Mouse (Mus musculus) B cell, adult 2 months (primary cell): Measurements from ENCODE around the gene Smc1b.
"Not testable (repeated sequence)": the region's sequence is repeated elsewhere in the genome, so short reads cannot be mapped to it uniquely, and the experiment has no call there.

Experiments used
- DNase-seq, 2 experiments: peaks; one replicate each; pipeline ENCODE4 v3.0.0; 2022

Gene Smc1b

DNA sequence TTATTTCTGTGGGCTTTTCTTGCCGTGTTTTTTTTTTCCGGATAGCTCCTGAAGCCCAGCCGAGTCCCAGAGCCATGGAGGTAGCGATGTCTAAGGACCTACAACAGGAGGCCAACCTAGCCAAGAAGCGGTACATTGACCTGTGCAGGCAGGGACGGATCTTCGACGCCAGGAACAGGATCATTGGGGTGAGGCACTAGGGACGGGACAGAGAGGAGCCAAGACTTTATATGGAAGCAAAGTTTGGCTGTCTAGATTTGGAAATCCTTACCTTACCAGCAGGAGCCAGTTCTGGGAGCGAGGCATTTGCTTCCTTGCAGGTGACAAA, 393 bp upstream of the Smc1b start:
- DNase-seq: no peak

DNA sequence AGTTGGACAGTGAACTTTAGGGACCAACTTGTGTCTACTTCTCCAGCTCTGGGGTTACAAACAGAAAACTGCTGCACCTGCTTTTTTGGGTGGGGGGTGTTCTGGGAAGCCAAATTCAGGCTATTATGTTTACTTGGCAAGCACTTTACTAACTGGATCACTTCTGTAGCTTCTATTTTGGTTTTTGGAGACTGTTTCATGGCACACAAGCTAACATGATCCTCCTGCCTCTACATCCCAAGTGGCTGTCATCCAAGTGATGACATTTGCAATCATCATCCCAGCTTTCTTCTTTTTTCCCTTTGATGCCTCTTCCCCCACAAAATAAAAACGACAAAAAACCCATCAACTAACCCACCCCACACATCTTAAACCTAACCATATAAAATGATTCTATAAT, 46.1 kb downstream of the Smc1b start:
- no peak for DNase-seq

DNA sequence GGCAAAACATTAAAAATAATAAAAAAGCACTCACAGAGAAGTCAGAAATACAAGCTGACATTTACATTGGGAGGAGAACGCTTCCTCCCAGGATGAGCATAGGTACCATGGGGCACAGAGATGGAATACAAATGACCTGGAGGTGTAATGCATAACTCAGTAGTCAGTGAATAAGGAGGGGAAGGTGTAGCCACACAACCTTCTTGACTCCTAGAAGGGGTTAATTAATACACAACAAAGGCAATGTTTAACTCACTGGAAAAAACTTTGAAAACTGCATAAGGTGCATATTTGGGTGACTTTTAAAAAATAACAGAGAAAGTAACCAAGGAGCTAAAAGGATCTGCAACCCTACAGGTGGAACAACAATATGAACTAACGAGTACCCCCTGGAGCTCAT, 59.1 kb downstream of the Smc1b start:
- DNase-seq: no peak

DNA sequence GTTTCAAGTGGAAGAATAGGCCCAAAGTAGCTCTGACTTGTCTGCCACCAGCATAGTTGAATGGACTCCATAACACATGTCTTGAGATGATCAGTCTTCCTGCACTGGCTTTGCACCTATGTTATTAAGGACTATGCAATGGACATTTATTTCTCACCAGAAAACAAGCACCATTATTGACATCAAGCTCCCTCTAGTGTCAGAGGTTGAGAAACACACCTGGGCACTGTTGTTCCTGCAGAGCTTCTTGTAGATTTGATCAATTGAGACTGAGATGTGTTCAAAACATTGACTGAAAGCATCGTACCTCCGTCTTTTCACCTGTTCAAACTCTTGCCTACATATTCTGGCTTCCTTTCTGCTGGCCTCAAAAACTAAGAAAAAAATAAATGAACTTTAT, 61.2 kb downstream of the Smc1b start:
- DNase-seq: peak; percentile 46 to 58

DNA sequence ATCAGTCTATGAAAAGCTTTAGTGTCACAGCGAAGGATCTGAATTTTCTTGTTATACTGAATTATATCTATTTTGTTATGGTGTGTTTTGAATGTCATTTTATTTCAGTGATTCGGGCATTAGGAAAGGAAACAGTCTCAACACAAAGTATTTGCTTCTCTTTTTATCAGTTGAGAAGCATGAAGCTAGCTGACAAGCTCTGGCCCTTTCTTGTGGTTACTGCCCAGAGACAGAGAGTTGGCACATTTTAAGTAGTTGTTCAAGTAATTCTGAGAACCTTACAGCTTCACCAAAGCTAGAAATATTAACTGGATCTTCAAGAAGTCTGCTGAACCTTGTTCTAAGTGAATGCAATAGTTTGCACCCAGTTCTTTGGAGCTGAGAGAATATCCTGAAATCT, 68.3 kb downstream of the Smc1b start:
- no peak for DNase-seq

DNA sequence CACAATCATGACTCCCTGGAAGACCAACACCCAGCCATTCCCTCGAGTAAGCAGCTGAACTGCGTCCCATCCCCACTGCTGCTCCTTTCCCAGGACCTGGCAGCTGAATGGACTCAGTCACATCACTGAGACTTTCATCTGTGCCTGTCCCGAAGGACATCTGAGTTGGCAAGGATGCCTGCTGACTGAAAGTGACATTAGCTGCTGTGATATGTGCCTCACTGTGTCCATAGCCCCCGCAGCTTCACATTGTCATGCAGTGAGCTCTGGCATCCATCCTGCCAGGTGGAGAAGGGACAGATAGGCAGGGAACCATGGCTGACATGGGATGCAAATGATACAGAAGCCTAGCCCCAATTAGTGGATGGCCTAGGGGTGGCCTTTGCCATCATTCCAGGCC, 76.6 kb downstream of the Smc1b start:
- DNase-seq: no peak

DNA sequence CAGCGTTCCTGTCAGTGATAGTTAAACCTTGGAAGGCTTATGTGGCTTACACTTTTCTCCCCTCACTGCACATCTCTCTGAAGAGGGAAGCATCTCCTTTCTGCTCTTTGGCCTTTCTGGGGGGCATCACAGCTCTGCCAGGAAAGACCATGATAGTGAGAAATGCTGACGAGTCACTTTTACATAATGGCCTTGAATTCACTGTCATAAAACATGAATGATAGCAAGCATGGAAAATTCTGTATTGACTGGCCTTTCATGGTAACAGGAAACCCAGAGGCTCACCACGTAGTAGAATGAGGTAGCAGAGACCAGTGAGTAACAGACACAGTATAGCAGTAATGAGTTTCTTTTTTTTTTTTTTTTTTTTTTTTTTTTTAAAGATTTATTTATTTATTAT, 77.7 kb downstream of the Smc1b start:
- DNase-seq: no peak

DNA sequence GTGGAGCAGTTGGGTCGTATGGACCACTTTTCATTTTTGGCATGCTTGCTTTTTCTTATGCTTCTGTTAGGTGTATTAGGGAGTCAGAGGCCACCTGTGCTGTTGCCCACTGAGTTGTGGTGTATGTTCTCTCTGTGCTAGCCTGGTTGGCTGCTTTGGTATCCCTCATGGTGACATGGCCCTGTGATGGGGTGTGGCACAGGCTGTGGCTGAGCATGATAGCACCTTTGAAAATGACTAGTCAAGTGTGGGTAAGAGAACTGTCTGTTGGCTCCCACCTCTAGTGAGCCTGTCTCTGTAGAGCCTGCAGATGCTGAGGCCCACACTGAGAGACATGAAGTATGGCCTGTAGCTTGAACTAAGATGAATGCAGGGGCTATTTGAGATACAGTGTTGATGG, 82.0 kb downstream of the Smc1b start:
- no peak for DNase-seq

DNA sequence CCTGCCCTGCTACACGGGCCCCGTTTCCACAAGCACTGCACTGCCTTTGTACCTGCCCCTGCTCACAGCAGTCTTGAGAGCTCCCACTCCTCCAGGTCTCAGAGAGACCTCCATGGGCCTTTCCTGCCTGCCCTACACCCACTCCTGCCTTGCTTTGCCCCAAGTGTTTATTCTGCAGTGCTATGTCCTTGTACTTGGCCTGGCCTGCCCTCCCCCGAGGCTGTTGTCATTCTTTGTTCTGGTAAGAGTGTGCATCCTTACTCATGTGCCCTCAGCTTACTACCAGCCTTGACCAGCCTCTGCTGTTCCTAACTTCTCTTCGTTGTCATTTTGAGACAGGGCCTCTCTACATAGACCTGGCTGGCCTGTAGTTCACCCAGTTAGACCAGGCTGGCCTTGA, 83.9 kb downstream of the Smc1b start:
- DNase-seq: no peak

DNA sequence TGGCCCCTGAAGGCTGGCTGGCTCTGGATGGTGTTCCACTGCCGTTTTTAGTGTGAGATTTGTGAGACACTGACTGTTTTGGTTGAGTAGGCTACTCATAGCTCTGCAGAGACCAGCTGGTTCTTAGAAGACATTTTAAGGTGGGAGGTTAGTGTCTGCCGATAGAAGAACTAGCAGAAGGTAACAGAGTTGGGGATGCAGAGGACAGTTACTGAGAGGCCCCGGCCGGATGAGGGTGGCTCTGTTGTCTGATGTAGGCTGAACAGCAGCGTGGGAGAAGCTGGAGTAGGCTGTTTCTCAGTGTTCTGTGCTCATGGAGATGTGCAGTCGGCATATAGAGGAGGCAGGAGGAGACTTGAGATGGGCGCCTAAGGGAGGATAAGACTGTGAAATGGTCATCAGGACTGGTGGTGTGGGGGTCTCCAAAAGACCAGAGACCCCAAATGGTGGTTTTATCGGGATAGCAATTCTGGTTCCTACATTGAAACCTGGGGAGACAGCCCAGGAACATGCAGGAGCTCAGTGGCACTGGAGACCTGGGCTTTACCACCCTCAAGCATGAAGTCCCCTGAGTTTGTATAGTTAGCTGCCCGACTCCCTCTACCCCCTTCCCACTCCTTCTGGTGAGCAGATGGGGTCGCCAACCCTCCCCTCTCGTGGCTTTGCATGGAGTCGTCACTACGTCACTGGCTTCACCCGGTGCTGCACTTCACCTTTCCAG, 85.4 kb downstream of the Smc1b start:
- no peak for DNase-seq

DNA sequence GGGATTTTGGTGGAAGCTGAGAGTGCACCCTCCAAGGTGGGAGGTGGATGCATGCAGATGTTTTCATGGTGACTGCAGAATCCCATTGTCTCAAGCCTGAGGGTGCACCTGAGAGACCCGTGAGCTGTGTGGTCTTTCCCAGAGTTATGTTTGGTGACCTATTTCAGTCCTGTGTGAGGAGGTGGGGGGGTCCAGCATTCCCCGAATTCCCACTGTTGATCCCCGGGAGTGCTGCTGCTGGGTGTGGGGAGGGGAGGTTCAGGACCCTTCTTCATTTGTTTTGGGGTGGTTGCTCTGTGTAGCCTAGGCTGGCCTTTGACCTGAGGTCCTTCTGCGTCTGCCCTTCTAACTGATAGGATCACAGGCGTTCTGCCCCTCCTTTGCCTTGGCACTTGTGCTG, 88.0 kb downstream of the Smc1b start:
- DNase-seq: no peak

DNA sequence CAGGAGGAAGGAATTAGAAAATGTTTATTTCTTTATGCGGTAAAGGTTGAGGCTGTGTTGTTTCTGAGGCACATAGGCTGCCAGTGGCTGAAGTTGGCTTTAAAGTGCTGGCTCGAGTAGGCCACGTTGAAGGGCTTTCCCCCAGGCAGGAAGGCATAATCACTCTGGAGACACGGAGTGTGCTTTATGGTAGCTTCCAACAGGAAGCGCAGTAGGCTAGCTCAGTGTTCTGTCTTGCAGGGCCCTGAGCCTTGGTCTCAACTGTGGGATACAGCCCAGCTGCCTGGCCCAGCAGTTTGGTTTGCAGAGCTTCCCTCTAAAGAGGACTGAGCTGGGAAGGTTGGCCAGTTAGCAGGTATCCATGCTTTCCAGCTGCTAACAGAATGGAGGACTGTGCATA, 88.6 kb downstream of the Smc1b start:
- no peak for DNase-seq

DNA sequence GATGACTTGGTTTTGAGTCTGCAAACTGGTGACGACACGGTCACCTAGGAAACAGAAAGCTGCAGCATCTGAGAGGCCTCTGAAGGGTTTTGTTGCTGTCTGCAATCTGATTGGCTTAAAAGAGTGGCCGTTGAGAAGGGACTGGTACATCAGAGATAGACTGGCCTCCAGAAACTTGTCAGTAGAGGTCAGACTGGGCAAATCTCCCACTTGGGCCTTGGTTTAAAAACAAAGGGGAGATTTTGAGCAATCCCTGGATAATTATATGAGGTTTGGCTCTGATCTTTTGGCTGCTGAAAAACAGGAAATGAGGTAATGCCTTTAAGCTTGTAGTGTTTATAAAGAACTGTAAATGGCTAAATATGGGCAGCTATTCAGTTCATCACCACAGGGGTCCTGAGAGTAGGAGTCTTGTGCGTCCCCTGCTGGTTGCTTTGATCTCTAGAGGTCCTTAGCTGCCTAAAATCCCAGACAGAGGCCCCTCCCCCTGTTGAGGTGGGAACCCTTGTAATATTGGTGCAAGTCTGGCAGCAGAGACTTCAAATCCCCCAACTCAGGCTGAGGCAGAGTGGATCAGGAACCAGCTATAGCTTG, 89.3 kb downstream of the Smc1b start:
- peak; percentile 79 to 87 for DNase-seq

DNA sequence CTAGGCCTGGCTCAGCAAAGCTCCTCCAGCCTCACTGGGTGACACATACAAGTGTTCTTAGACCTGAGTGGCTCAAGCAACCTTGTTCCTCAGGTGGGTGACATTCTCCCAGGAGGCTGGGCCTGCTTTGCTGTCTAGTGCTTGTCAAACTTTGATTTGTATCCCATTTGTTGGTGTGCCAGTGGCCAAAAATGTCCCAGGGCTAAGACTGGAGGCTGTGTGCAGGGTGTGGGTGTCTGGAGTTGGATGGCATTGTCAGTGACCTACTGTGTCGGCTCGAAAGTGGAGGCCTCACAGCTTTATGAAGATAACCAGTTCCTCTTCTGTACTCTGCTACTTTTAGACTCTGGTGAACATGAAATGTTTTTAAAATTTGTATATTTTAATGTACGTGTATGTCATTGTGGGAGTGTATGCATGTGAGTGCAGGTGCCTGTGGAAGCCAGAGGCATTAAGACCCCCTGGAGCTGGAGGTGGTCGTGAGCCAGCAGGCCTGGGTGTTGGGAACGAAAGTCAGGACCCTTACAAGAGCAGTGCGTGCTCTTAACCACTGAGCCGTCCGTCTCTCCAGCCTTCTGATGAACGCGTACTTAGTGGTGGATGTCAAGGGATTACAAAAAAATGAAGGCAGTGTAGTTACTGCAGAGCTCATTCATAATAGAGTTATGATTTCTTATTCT, 90.1 kb downstream of the Smc1b start:
- no peak for DNase-seq

DNA sequence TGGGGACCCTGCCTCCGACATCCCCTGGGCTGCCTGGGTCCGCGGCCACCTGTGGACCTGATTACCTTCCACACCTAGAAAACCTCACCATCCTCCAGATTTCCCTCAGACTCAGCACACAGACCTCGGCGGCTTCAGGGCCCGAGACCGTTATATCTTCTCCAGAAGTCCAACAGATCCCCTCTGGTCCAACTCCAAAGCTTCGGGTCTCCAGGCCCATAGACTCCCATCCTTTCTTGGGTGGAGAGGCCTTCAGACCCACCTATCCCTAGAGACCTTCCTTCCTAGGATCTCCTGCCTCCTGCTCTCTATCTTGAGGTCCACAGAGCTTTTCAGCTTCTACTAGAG, 94.4 kb downstream of the Smc1b start:
- DNase-seq: no peak

DNA sequence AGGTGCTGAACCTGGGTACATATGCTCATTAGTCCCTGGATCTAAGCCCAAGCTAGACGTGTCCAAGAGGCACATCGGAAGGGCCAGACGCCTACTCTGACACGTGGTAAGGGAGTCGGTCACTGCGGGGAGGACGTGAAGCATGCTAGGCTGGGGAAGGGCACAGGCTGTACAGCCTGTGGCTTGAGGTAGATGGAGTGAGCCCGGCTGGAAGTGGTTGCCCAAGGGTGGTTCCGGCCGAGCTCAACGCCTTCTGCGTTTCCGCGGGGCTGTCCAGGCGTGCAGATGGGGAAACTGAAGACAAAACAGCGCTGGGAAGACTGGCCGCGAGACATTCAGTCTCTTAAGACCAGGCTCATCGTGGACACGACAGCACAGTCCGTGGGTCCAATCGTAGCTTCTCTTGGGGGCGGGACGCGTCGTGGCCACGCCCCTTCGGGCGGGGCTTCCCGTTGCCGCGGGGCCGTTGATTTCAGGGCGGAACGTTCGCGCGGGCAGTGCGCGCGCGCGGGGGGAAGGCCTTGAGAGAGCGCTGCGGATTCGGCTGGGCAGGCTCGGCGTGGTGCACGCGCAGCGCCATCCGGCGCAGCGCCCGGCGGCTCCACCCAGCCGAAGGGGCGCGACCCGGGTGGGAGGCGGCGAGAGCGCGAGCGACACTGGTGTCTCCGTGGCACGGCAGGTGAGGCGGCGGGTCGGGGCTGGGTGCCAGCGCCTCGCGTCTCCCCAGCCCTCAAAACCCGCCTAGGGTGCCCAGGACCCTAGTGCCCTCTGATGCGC, 95.0 kb downstream of the Smc1b start:
- DNase-seq: peak; percentile 99

DNA sequence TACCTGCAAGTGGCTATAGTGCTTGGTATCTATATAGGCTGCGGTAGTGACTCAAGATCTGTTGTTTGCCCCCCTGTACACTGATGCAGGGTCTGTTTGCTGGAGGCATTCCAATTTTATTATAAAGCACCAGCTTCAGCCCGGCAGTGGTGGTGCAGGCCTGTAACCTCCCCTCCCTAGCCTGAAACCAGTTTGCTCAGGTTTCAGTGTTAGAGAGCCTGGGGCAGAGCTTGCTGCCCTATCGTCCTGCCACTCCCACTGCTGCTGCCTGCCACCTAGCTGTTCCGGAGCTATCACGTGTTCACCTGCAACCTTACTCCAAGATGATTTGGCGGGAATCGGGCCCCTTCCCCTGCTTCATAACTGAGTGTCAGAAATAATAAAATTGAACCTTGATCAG, 97.8 kb downstream of the Smc1b start:
- not testable (repeated sequence) for DNase-seq

DNA sequence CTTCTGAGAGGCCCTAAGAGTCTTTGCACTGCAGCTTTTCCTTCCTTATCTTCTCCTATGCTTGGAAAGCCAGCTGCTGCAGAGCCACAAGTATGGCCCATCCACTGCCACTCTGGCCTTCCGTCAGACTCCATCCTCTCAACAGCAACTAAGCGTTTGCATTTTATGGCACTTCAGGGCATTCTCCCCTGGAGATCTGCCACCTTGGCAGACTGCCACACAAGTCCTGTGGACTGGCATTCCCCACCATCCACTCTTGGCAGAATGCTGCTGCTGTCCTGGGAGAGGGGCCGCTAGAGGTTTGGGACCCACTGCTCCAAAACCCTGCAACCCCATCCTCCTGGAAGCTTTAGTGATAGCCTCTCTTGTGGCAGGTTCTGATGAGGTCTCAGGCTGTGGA, 99.9 kb downstream of the Smc1b start:
- DNase-seq: no peak

DNA sequence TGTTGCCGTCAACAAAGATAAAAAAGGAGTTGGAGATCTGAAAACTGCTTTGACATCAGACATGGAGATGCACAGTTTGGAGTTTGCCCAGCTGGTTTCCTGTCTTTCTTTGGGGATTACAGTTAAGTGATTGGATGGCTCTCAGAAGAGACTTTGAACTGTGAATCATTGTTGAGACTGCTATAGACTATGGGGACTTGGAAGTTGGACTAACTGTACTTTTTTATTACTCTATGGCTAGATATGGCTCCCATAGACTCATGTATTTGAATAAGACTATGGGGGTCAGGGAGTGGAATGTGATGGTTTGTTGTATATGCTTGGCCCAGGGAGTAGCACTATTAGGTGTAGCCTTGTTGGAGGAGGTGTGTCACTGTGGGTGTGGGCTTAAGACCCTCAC, 101.1 kb downstream of the Smc1b start:
- DNase-seq: not testable (repeated sequence)

DNA sequence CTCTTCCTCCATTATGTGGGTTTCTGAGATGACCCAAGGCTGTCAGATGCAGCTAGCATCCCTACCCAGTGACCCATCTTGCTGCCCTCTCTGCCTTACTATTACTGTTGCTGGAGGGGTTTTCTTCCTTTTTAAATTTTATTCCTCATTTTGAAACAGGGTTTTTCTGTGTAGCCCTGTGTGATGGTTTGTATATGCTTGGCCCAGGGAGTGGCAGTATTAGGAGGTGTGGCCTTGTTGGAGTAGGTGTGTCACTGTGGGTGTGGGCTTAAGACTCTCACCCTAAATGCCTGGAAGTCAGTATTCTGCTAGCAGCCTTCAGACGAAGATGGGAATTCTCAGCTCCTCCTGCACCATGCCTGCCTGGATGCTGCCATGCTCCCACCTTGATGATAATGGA, 103.1 kb downstream of the Smc1b start, which contains the start of gene Fam118a:
Gene Fam118a (plus strand): TSS at position 301 of the 400 bp plus-strand sequence.
- not testable (repeated sequence) for DNase-seq

DNA sequence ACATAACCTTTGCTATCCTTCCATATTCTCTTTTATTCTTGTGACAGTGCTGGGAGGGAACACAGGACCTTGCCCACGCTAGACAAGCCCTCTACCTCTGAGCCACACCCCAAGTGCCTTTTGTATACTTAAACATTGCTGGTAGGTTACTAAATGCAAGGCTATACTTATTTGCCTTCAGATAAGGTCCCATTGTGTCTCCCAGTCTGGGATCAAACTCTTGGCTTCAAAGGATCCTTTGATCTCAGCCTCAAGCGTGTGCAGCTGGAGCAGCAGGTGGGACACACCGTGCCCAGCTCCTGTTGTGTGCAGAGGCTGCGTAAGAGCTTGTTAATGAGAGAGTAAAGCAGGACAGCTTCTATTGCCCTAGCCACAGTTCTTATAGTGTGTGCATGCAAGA, 104.0 kb downstream of the Smc1b start:
- DNase-seq: no peak

DNA sequence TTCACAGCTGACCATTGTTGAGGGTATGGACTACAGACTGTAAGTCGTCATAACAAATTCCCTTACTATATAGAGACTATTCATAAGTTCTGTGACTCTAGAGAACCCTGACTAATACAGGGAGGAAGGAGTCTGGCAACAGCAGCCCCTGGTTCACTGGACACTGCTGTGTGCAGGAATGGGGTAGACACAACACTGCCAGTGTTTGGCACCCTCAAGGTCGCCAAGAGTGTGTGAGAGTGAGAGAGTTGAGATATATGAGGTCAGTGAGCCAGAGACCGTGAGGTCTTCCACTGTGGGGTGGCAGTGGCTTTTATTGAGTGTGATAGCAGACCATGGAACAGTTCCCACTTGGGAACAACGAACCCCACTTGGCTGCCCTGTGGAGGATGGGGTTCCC, 105.6 kb downstream of the Smc1b start:
- DNase-seq: no peak

DNA sequence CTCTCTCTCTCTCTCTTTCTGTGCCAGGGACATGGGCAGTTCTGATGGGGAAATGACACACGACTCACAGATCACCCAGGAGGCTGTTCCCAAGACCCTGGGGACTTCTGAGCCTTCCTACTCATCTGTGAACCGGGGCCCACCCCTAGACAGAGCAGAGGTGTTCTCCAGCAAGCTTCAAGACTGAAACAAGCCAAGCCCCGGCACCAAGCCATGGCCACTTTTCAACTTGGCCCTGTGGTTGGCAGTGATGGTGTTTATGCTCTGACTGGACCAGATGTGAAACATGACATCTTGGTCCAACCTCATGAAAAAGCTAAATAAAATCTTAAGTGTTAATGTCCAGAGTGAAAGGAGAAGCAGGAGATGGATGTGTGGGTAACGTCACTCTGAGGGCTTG, 109.6 kb downstream of the Smc1b start:
- no peak for DNase-seq
